In the genomic region with DNA sequence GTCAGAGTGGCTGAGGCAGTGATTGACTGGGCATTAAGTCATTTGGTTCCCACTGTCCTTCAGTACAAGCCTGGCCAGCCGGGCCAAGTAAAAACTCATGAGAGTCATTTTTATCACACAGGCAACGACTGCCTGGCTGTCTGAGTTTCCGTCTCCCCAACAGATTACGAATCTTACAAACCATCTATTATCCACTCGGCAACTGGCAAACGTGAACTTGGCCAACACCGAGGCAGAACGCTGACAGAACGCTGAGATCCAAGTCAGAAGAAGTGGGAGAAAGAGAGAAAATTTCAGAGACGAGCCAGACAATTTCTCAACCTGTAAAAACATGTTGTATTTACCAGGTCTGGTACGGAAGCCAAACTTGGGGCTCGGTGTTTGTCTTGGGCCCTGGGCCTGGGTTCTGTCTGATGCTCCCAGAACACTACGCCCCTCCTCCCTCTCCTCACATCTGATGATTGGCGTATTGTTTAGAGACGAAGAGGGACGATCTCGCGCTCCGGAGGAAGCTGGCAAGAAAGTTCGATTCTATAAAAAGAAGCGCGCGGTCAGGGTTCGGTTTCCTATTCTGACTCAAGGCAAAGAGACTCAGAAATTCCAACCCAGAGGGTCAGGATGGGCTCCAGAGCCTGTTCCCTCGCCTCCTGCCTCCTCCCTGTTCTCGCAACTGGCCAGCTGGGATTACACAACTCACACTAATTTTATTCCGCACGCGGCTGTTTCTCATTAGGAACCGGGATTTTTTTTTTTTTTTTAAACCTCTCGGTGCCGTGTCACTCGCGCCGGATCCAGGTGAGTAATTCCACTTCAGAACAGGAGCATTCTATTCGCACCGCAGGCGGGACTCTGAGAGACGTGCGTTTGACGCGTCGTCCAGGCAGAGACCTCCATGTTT, we compare ENCODE assay signal across 8 mouse cellular contexts. TPM values are rescaled to one million over a fixed set of nuclear protein-coding genes. Genes with fewer than 3 reads are reported as not detected.
DNase-seq lines count a peak whose midpoint lies in the region; ATAC-seq and TF ChIP-seq lines count a peak whose summit lies in the region.

No protein-coding gene starts in this region.

- peak overlapping the region; percentile 36 for H3K27ac ChIP-seq in ES-Bruce4 (ENCODE audit: insufficient read depth, low read length)
- no peak overlapping the region for H3K27ac ChIP-seq in liver, embryonic 16.5 days (ENCODE audit: low read length)
- no peak overlapping the region for H3K27ac ChIP-seq in neural tube, embryonic 13.5 days (replicated peaks)

- 2% methylated on average over 43 of the region's 43 CpGs for WGBS in liver, embryonic 16.5 days (ENCODE audit: insufficient replicate concordance)
- WGBS in neural tube, embryonic 13.5 days: 5% methylated on average over 43 of the region's 43 CpGs

- peak overlapping the region; percentile 44 for H3K4me3 ChIP-seq in ES-Bruce4 (ENCODE audit: low read depth, low read length)
- H3K4me3 ChIP-seq in liver, embryonic 16.5 days (ENCODE audit: low read depth, low read length): peak overlapping the region; percentile 49
- peak overlapping the region; percentile 33 for H3K4me3 ChIP-seq in neural tube, embryonic 13.5 days

- ATAC-seq in liver, embryonic 16.5 days (ENCODE audit: low read depth): no peak
- ATAC-seq in neural tube, embryonic 13.5 days (ENCODE audit: low read depth): no peak

- H3K4me1 ChIP-seq in ES-Bruce4 (ENCODE audit: control insufficient read depth, insufficient read depth, low read length): peaks cover 15% of the 10 kb centered on the region
- H3K4me1 ChIP-seq in liver, embryonic 16.5 days (ENCODE audit: control insufficient read depth, low read depth, low read length): peaks cover 11% of the 10 kb centered on the region
- peaks cover 38% of the 10 kb centered on the region for H3K4me1 ChIP-seq in neural tube, embryonic 13.5 days (replicated peaks)

- DNase-seq in cerebellum, adult 18-20 months: peak; percentile 17 to 33
- DNase-seq in forelimb bud, embryonic 11.5 days (ENCODE audit: low read depth, low spot score): peak; percentile 45
- peak; percentile 73 to 84 for DNase-seq in heart, postnatal 36 days
- DNase-seq in layer of hippocampus, adult 18-20 months (ENCODE audit: low spot score in 2 of 2): peak; percentile 37 to 67
- DNase-seq in urinary bladder, adult 2 months (ENCODE audit: low spot score): peak; percentile 49

- H3K9me3 ChIP-seq in ES-Bruce4 (replicated peaks; ENCODE audit: control insufficient read depth, insufficient read depth, low read length, poor library complexity, severe bottlenecking): no peaks in the 10 kb centered on the region
- no peaks in the 10 kb centered on the region for H3K9me3 ChIP-seq in liver, embryonic 16.5 days (replicated peaks; ENCODE audit: control insufficient read depth, low read length)
- no peaks in the 10 kb centered on the region for H3K9me3 ChIP-seq in neural tube, embryonic 13.5 days

- H3K27me3 ChIP-seq in ES-Bruce4 (ENCODE audit: control insufficient read depth, insufficient read depth, low read length, poor library complexity, severe bottlenecking): no peaks in the 10 kb centered on the region
- H3K27me3 ChIP-seq in liver, embryonic 16.5 days (ENCODE audit: control insufficient read depth, insufficient read depth, low read depth, low read length): peaks cover 41% of the 10 kb centered on the region
- peaks cover 37% of the 10 kb centered on the region for H3K27me3 ChIP-seq in neural tube, embryonic 13.5 days

- no peak for TF ChIP-seq POLR2A in ES-Bruce4 (IDR thresholded peaks at IDR 0.05; ENCODE audit: insufficient read depth, low read length)

- peak overlapping the region; percentile 57 for H3K9ac ChIP-seq in ES-Bruce4 (ENCODE audit: low read depth, poor library complexity, severe bottlenecking)
- peak overlapping the region; percentile 43 for H3K9ac ChIP-seq in liver, embryonic 16.5 days (ENCODE audit: low read depth, low read length)
- peak overlapping the region; percentile 50 for H3K9ac ChIP-seq in neural tube, embryonic 13.5 days

- intact Hi-C loops in heart, postnatal 36 days (cut with DNase I): loop anchor here (2.0 to 5.0 kb wide), 2 partner anchors 47 to 182 kb away; a partner anchor contains a TSS

- no peak for TF ChIP-seq CTCF in ES-Bruce4 (IDR thresholded peaks at IDR 0.05; ENCODE audit: low read depth, low read length)

- H3K4me2 ChIP-seq in liver, embryonic 16.5 days (ENCODE audit: low read depth, low read length): peak overlapping the region; percentile 62
- H3K4me2 ChIP-seq in neural tube, embryonic 13.5 days: peak overlapping the region; percentile 59

- no peaks in the 10 kb centered on the region for H3K36me3 ChIP-seq in ES-Bruce4 (ENCODE audit: control insufficient read depth, insufficient read depth, low read length, poor library complexity, severe bottlenecking)
- no peaks in the 10 kb centered on the region for H3K36me3 ChIP-seq in liver, embryonic 16.5 days (ENCODE audit: control insufficient read depth, insufficient read depth)
- H3K36me3 ChIP-seq in neural tube, embryonic 13.5 days: no peaks in the 10 kb centered on the region

- no peak for TF ChIP-seq EP300 in ES-Bruce4 (IDR thresholded peaks at IDR 0.05; ENCODE audit: insufficient read depth, low read depth, low read length)

RNA-seq across cellular contexts. Expression of a gene that starts 46.6 kb away (rescaled TPM):
- 43.9 and 46.0 TPM in 2 replicates for polyA plus RNA-seq in ES-Bruce4 (2011; ENCODE audit: insufficient read depth, insufficient read length, low read depth, missing spikeins)
- 10 to 100 TPM; 29.7 to 32.2 TPM for total RNA-seq in heart, postnatal 36 days (2021)
- 100 to 1,000 TPM; 113 TPM for total RNA-seq in layer of hippocampus, adult 18-20 months (2021)
- 11.2 and 12.2 TPM in 2 replicates for polyA plus RNA-seq in liver, embryonic 16.5 days (2015; fragmentation: Nextera tagmentation; extraction: Ambion mirVana)
- polyA plus RNA-seq in neural tube, embryonic 13.5 days (2015; fragmentation: Nextera tagmentation; extraction: Ambion mirVana): 12.9 and 15.2 TPM in 2 replicates
- 9.9 and 16.1 TPM in 2 replicates for polyA plus RNA-seq in urinary bladder, adult 2 months (2012; rRNA removed)

Comparison
In these comparisons a context has a peak if more than half of its experiments do, and no peak if none do; other contexts are left out.
1. DNase-seq: peak in every context shown above with its lines; median percentile 78 in heart, postnatal 36 days; 52 in layer of hippocampus, adult 18-20 months; 49 in urinary bladder, adult 2 months; 45 in forelimb bud, embryonic 11.5 days; 25 in cerebellum, adult 18-20 months.